Mouse (Mus musculus): ENCODE measurements around the gene Actb. TPM values are rescaled to one million over a fixed set of nuclear protein-coding genes. Genes with fewer than 3 reads are reported as not detected.
A peak's percentile ranks its signal among the peaks of the same experiment; 100 is the strongest.
"Not testable (repeated sequence)": the region's sequence is repeated elsewhere in the genome, so short reads cannot be mapped to it uniquely, and the experiment has no call there.

Gene Actb
- total RNA-seq, 1 experiment from 2014 or later: 6,587 TPM

- not testable (repeated sequence) for ATAC-seq (replicated peaks; ENCODE audit: insufficient number of reproducible peaks, low FRiP score, low TSS enrichment, poor library complexity, severe bottlenecking)
Measured at GRCm38 (mm10) chr5:142887533-142887932, 19.0 kb downstream of the Actb start.

GRCm38 (mm10) chr5:142886761-142887160, 19.8 kb downstream of the Actb start:
- ATAC-seq (replicated peaks; ENCODE audit: insufficient number of reproducible peaks, low FRiP score, low TSS enrichment, poor library complexity, severe bottlenecking): no peak

GRCm38 (mm10) chr5:142886181-142886580, 20.4 kb downstream of the Actb start:
- no peak for ATAC-seq (replicated peaks; ENCODE audit: insufficient number of reproducible peaks, low FRiP score, low TSS enrichment, poor library complexity, severe bottlenecking)

DNA sequence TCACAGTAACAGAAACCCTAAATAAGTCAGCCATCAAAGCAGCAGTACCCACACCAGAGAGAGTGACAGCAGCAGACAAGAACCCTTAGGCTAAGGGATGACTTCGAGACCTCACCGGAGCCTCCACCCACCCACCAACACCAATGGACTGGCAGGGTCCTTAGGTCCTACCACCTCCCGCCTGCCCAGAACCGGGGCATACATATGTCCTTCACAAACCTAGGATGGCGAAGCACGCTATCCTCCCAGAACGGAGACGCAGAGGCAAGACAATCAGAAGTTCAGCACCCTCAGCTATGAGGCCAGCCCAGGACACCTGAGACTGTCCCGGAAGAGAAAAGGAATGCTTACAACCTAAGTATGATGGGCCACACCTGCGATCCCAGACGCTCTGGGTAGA, 24.1 kb downstream of the Actb start:
- ATAC-seq (replicated peaks; ENCODE audit: insufficient number of reproducible peaks, low FRiP score, low TSS enrichment, poor library complexity, severe bottlenecking): no peak

- no peak for ATAC-seq (replicated peaks; ENCODE audit: insufficient number of reproducible peaks, low FRiP score, low TSS enrichment, poor library complexity, severe bottlenecking)
Measured at GRCm38 (mm10) chr5:142881936-142882335, 24.6 kb downstream of the Actb start.

DNA sequence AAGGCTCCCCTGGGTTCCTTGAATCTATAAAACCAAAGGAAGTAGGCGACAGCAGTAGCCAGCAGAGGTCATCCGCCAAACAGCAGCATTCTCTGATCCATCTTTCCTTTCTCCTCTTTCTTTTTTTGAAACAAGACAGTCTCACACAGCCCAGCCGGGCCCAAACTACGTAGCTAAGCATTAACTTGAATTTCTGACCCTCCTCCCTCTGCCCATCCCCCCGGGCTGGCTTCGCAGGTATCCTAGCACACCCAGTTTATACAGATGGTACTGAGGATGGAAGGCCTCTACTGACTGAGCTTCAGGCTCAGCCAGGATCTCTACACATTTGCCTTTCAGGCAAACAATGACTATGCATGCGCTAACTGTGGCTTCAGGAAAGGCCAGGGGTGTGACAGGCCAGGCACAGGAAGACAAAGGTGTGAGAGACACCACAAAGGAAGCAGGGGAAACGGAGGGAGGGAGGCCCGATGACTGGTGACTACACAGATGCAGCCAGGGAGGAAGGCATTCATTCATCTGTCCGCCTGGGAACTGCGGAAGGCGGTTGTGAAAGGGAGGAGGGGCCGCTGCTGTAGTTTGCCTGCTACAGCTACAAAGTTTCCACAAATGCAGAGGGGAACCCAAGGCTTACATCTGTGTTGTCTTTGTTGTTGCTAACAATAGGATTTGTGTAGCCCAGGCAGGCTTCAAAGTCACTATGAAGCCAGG, 25.6 kb downstream of the Actb start:
- no peak for ATAC-seq (replicated peaks; ENCODE audit: insufficient number of reproducible peaks, low FRiP score, low TSS enrichment, poor library complexity, severe bottlenecking)

GRCm38 (mm10) chr5:142880246-142880645, 26.3 kb downstream of the Actb start:
- no peak for ATAC-seq (replicated peaks; ENCODE audit: insufficient number of reproducible peaks, low FRiP score, low TSS enrichment, poor library complexity, severe bottlenecking)

- peak; percentile 65 for ATAC-seq (replicated peaks; ENCODE audit: insufficient number of reproducible peaks, low FRiP score, low TSS enrichment, poor library complexity, severe bottlenecking)
Measured at GRCm38 (mm10) chr5:142879318-142880175, 27.0 kb downstream of the Actb start.

DNA sequence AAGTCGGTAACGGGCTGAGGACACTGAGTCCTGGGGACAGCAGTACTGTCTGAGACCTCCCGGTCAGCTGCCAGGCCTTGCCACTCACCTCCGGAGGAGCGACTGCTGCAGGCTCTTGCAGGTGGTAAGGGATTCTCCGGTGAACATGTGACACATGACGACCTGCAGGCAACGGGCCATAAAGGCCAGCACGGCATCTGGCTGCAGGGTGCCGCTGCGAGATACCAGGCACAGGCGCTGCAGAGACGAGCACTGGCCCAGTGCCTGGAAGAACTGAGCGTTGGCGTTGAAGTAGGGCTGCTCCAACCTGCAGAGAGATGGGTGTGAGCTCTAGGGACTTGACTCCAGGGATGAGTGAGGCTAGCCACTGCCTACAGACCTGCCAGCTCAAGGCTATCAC, 28.0 kb downstream of the Actb start:
- ATAC-seq (replicated peaks; ENCODE audit: insufficient number of reproducible peaks, low FRiP score, low TSS enrichment, poor library complexity, severe bottlenecking): no peak

DNA sequence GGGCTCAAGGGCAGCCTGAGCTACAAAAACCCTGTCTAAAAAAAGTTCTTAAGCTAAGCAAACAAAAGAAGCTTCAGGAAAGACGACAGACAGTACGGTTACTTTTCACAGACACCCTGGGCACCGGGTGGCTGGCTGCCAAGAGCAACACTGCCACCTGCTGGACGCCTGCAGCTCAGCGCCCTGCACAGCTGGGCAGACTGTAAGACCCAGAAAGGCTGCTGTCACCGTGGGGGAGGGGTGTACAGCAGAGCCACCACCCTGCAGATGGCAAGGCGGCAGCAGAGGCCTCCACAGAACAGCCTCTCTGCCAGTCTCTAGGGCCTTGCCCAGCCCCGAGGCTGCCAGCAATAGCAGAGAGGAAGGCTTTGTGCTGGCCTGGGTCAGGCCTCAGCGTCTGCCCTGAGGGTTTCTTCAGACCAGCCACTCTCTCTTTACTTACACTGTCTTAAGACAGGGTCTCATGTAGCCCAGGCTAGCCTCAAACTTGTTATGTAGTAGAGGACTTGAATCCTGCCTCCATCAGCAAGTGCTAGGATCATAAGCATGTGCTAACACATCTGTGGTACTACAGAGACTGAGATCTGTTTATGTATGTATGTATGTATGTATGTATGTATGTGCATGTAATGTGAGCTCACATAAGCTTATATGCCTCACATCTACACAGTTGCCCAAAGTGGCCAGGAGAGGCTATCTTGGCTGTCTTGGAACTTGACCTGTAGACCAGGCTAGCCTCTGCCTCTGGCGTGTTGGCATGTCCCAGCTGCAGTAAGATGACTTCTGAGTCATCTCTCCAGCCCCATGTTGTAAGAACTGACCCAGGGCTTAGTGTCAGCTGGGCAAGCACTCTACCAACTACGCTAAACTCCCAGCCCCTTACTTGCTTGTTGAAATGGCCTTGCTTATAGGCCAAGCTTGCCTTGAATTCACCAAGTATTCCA, 28.9 kb downstream of the Actb start:
- peak; percentile 59; the same call in 1 of the 2 replicates for ATAC-seq (replicated peaks; ENCODE audit: insufficient number of reproducible peaks, low FRiP score, low TSS enrichment, poor library complexity, severe bottlenecking)

DNA sequence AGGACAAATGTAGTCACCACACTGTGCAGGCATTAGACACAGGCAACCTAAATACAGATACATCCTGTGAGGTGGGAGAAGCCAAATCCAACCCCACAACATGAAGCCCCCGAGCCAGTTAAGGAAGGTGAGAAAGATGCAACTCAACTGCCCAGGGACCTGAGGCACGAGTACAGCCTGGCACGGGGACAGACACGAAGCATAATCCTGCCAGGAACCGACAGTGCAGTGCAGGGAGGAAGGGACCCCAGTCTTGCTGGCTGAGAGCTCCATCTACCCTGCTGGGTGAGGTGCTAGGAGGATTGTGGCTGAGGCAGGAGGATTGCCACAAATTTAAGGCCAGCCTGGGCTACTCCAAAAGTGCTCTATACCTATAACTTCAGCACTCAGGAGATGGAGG, 29.7 kb downstream of the Actb start:
- no peak for ATAC-seq (replicated peaks; ENCODE audit: insufficient number of reproducible peaks, low FRiP score, low TSS enrichment, poor library complexity, severe bottlenecking)

DNA sequence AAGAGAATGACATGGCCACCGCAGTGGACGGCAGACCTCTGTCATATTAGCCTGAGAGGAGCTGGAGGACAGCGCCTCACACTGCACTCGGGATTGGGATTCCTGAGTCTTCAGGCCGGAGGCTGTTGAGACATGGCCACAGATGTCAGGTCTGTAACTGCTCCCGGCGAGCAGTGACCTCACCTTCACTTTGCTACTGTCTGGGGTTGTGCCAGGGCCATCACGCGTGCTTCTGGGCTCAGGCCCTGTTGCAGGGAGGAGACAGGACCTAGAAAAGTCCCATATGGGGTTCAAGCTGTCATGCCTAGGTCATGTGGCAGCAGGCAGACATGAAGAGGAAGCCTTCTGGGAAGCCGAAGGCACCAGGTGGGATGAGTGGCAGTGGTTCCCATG, 31.0 kb downstream of the Actb start:
- no peak for ATAC-seq (replicated peaks; ENCODE audit: insufficient number of reproducible peaks, low FRiP score, low TSS enrichment, poor library complexity, severe bottlenecking)

- no peak for ATAC-seq (replicated peaks; ENCODE audit: insufficient number of reproducible peaks, low FRiP score, low TSS enrichment, poor library complexity, severe bottlenecking)
Measured at GRCm38 (mm10) chr5:142874791-142875512, 31.6 kb downstream of the Actb start.

DNA sequence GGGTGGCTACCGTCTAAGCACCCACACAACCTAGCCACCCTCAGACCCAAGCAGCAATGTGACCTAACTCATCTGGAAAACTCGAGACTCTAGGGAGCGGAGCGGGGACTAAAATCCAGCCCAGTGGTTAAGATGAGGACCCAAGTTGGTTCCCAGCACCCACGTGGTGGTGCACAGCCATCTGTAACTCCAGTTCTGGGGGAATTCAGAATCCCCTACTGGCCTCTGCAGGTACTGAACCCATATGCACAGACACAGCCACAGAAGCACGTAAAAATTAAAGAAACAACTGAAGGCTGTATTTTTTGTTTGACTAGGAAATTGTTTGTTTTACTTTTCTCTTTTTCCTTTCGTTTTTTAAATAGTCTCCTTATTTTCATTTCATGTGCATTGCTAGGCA, 32.8 kb downstream of the Actb start:
- no peak for ATAC-seq (replicated peaks; ENCODE audit: insufficient number of reproducible peaks, low FRiP score, low TSS enrichment, poor library complexity, severe bottlenecking)

DNA sequence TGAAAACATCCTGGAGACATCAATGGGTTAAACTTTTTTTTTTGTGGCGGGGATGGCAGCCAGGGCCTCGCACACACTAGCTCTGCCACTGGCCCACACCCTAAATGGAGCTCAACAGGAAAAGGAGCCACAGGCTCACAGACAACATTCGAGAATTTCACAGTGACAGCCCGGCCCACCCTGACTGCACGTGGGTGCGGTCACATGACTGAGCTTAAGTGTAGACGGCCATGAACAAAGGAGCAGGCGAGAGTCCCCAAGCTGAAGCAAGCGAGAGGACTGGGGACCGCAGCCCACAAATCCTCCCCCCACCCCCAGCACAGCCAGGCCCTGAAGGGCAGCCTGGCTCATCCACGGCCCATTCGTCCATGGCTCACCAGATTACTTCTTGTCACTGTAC, 34.8 kb downstream of the Actb start:
- no peak for ATAC-seq (replicated peaks; ENCODE audit: insufficient number of reproducible peaks, low FRiP score, low TSS enrichment, poor library complexity, severe bottlenecking)

GRCm38 (mm10) chr5:142869463-142869862, 37.1 kb downstream of the Actb start:
- ATAC-seq (replicated peaks; ENCODE audit: insufficient number of reproducible peaks, low FRiP score, low TSS enrichment, poor library complexity, severe bottlenecking): no peak

- no peak for ATAC-seq (replicated peaks; ENCODE audit: insufficient number of reproducible peaks, low FRiP score, low TSS enrichment, poor library complexity, severe bottlenecking)
Measured at GRCm38 (mm10) chr5:142857763-142858229, 48.8 kb downstream of the Actb start.

- ATAC-seq (replicated peaks; ENCODE audit: insufficient number of reproducible peaks, low FRiP score, low TSS enrichment, poor library complexity, severe bottlenecking): no peak
Measured at GRCm38 (mm10) chr5:142856408-142856807, 50.1 kb downstream of the Actb start.

Data from monocyte, adult 5-6 weeks (primary cell).